Mouse (Mus musculus): ENCODE results near the gene Nek10. TPM values are rescaled to one million over a fixed set of nuclear protein-coding genes. Genes with fewer than 3 reads are reported as not detected.
"Not testable (repeated sequence)": the region's sequence is repeated elsewhere in the genome, so short reads cannot be mapped to it uniquely, and the experiment has no call there.

Gene Nek10
- total and polyA plus RNA-seq, 3 experiments, result 0.05 TPM; not detected in 2

DNA sequence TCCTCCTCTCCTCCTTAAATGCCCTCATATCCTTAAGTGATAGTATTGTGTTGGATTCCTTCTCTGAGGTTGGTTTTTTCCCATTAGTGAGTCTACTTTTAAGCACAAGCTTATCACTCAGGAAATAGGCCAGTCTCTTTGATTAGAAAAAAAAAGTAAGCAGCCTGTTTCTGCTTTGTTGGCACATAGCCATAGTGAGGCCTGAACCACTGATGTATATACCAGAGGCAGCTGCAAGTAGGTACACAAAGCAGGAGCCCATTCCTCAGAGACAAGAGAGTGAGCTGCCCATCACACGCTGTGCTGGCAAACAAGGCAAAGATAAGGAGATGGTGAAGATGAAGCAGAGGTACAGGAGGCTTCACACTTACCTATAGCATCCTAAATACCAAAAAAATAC is 184.2 kb downstream of the Nek10 start:
- H3K4me1 ChIP-seq (ENCODE audit: insufficient read depth, low read depth, low read length), result no peaks in the 10 kb centered on the region
- ATAC-seq (ENCODE audit: extremely low read depth, insufficient number of reproducible peaks, low FRiP score, poor library complexity, severe bottlenecking) (no peak), DNase-seq (ENCODE audit: low spot score) (no peak)
- TF ChIP-seq GATA2 (IDR thresholded peaks at IDR 0.05; ENCODE audit: borderline replicate concordance, low read depth, low read length) (no peak), POLR2AphosphoS5 (IDR thresholded peaks at IDR 0.05; ENCODE audit: insufficient replicate concordance, low read depth, low read length) (no peak), GATA1 (IDR thresholded peaks at IDR 0.05; ENCODE audit: borderline replicate concordance, low read length) (no peak)
- H3K27me3 ChIP-seq (ENCODE audit: insufficient read depth, low read length), result no peaks in the 10 kb centered on the region
- H3K4me3 ChIP-seq (ENCODE audit: low read depth, low read length), result no peak overlapping the region
- H3K36me3 ChIP-seq (replicated peaks), result no peaks in the 10 kb centered on the region
- H3K9me3 ChIP-seq (replicated peaks), result no peaks in the 10 kb centered on the region

DNA sequence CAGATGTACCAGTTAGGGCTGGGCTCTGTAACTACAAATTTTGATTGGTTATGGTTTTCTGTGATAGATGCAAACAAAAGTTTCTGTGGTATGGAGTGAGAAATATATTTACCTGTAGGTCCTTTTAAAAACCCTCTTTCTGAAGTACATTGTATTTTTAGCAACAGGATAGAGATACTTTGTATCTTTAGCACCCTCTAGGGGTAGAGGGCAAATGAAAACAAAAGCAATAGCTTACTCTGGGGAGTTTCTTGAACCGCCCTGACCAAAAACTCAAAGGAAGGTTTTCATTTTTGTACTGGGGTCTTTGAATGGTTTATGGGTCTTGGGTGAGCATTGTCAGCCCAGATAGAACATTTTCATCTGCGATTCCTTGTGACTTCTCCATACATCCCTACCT is 188.4 kb downstream of the Nek10 start:
- Histone ChIP-seq H3K4me1 (ENCODE audit: insufficient read depth, low read depth, low read length) (no peaks in the 10 kb centered on the region), H3K36me3 (replicated peaks) (no peaks in the 10 kb centered on the region), H3K9me3 (replicated peaks) (no peaks in the 10 kb centered on the region), H3K27me3 (ENCODE audit: insufficient read depth, low read length) (no peaks in the 10 kb centered on the region), H3K4me3 (ENCODE audit: low read depth, low read length) (no peak overlapping the region)
- DNase-seq (ENCODE audit: low spot score) (no peak), ATAC-seq (ENCODE audit: extremely low read depth, insufficient number of reproducible peaks, low FRiP score, poor library complexity, severe bottlenecking) (no peak)
- TF ChIP-seq POLR2AphosphoS5 (IDR thresholded peaks at IDR 0.05; ENCODE audit: insufficient replicate concordance, low read depth, low read length), result no peak
- no peak for TF ChIP-seq GATA2 (IDR thresholded peaks at IDR 0.05; ENCODE audit: borderline replicate concordance, low read depth, low read length)
- no peak for TF ChIP-seq CTCF (IDR thresholded peaks at IDR 0.05; ENCODE audit: low read depth, low read length)
- no peak for TF ChIP-seq TAL1 (conservative IDR thresholded peaks at IDR 0.05; ENCODE audit: low read depth, low read length)
- no peak for TF ChIP-seq GATA1 (IDR thresholded peaks at IDR 0.05; ENCODE audit: borderline replicate concordance, low read length)

DNA sequence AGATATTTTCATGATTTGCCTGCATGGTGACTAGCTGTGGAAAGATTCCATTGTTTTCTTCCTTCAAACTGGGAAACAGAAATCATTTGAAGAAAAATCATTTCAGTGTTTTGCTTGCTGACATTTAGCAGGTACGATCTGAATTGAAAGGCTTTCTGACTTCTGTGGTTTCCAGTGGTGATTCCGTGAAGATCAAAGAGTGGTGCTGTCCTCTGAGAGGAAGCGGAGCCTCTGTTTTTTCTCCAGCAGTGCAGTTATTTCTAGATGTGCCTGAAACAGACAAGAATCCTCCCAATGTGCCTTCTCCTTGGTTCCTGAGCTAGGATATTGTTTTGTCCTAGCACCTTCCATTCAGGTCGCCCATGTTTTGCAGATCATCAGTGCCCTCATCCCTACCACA is 208.2 kb downstream of the Nek10 start:
- no peak overlapping the region for H3K4me3 ChIP-seq (ENCODE audit: low read depth, low read length)
- H3K27me3 ChIP-seq (ENCODE audit: insufficient read depth, low read length), result no peaks in the 10 kb centered on the region
- H3K36me3 ChIP-seq (replicated peaks), result no peaks in the 10 kb centered on the region
- H3K9me3 ChIP-seq (replicated peaks), result no peaks in the 10 kb centered on the region
- DNase-seq (ENCODE audit: low spot score) (no peak), ATAC-seq (ENCODE audit: extremely low read depth, insufficient number of reproducible peaks, low FRiP score, poor library complexity, severe bottlenecking) (no peak)
- TF ChIP-seq CTCF (IDR thresholded peaks at IDR 0.05; ENCODE audit: low read depth, low read length), result no peak
- no peak for TF ChIP-seq GATA2 (IDR thresholded peaks at IDR 0.05; ENCODE audit: borderline replicate concordance, low read depth, low read length)
- TF ChIP-seq POLR2AphosphoS5 (IDR thresholded peaks at IDR 0.05; ENCODE audit: insufficient replicate concordance, low read depth, low read length), result no peak
- TF ChIP-seq TAL1 (conservative IDR thresholded peaks at IDR 0.05; ENCODE audit: low read depth, low read length), result no peak
- no peak for TF ChIP-seq GATA1 (IDR thresholded peaks at IDR 0.05; ENCODE audit: borderline replicate concordance, low read length)
- H3K4me1 ChIP-seq (ENCODE audit: insufficient read depth, low read depth, low read length), result no peaks in the 10 kb centered on the region

DNA sequence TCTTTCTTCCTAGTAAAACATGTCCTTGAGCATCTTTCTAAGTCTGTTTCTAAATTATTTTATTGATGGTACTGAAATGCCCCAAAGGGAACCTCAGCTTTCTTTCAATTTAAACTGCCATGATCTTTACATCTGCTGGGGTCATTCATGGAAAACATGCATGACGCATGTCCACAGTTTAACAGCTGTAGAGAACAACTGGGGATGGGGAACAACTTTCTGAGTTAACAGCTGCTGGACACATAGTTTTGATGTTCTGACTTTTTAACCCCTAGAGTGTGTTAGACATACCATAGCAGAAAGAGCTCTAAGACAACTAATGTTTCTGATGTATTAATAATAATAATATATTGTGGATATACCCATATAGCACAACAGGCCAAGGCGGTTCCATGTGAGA is 211.6 kb downstream of the Nek10 start:
- ATAC-seq (ENCODE audit: extremely low read depth, insufficient number of reproducible peaks, low FRiP score, poor library complexity, severe bottlenecking) (no peak), DNase-seq (ENCODE audit: low spot score) (no peak)
- H3K4me1 ChIP-seq (ENCODE audit: insufficient read depth, low read depth, low read length), result no peaks in the 10 kb centered on the region
- no peak for TF ChIP-seq CTCF (IDR thresholded peaks at IDR 0.05; ENCODE audit: low read depth, low read length)
- no peak for TF ChIP-seq POLR2AphosphoS5 (IDR thresholded peaks at IDR 0.05; ENCODE audit: insufficient replicate concordance, low read depth, low read length)
- TF ChIP-seq TAL1 (conservative IDR thresholded peaks at IDR 0.05; ENCODE audit: low read depth, low read length), result no peak
- no peak for TF ChIP-seq GATA2 (IDR thresholded peaks at IDR 0.05; ENCODE audit: borderline replicate concordance, low read depth, low read length)
- TF ChIP-seq GATA1 (IDR thresholded peaks at IDR 0.05; ENCODE audit: borderline replicate concordance, low read length), result no peak
- H3K27me3 ChIP-seq (ENCODE audit: insufficient read depth, low read length), result no peaks in the 10 kb centered on the region
- no peaks in the 10 kb centered on the region for H3K9me3 ChIP-seq (replicated peaks)
- H3K4me3 ChIP-seq (ENCODE audit: low read depth, low read length), result no peak overlapping the region
- no peaks in the 10 kb centered on the region for H3K36me3 ChIP-seq (replicated peaks)

DNA sequence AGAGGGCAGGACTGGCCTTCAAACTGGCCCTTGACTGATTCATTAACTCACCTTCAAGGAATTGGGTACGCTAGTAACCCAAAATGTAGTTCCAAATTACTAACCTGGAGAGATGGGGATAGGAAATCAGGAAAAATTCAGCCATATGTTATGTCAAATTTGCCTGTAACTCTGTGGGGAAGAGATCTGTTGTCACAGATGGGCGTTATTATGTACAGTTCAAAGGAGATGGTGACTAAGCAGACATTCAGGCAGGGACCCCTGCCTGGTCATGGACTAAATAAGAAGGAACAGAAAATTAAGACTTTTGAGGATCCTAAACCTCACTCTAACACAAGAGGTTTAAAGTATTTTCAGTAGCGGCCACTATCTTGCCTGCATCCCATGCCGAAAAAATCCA is 227.4 kb downstream of the Nek10 start:
- not testable (repeated sequence) for H3K4me3 ChIP-seq (ENCODE audit: low read depth, low read length); H3K9me3 ChIP-seq (replicated peaks); H3K36me3 ChIP-seq (replicated peaks); DNase-seq (ENCODE audit: low spot score); H3K27me3 ChIP-seq (ENCODE audit: insufficient read depth, low read length); H3K4me1 ChIP-seq (ENCODE audit: insufficient read depth, low read depth, low read length); ATAC-seq (ENCODE audit: extremely low read depth, insufficient number of reproducible peaks, low FRiP score, poor library complexity, severe bottlenecking)

DNA sequence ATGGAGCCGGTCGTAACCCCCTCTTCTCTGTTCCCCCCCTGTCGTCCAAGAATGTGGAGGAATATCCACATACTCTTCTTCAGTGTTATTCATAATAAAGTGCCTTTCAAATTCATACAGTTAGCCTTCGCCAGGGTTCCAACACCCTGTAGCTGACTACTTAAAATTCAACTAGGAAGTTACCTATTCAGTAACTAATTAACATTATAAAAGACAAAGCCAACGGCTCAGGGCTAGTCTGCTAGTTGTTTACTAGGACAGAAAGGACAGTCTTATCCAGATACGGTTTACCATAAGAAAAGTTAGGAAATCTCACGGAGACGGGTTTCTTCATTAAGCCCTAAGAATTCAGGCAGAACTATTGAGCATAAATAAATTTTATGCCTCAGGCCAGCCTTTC is 231.4 kb downstream of the Nek10 start:
- not testable (repeated sequence) for H3K4me3 ChIP-seq (ENCODE audit: low read depth, low read length); H3K4me1 ChIP-seq (ENCODE audit: insufficient read depth, low read depth, low read length); ATAC-seq (ENCODE audit: extremely low read depth, insufficient number of reproducible peaks, low FRiP score, poor library complexity, severe bottlenecking); H3K9me3 ChIP-seq (replicated peaks); DNase-seq (ENCODE audit: low spot score); H3K27me3 ChIP-seq (ENCODE audit: insufficient read depth, low read length); H3K36me3 ChIP-seq (replicated peaks)

DNA sequence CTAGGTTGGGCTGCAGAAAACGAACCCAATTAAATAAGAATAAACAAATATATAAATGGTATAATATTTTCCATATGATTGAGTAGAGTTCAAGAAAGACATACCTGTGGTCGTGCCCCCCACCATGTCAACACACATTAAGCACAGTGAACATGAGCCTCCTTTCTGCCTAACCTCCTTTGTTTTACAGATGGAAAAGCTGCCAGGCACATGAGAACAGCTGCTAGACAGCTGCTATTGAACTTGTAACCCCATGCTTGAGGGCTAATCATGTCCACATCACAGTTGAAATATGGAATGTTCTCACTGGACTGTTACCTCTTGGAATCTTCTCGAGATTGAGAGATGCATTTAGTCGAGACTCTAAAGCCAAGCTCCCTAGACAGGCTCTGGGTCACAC is 245.0 kb downstream of the Nek10 start:
- no peak overlapping the region for H3K4me3 ChIP-seq (ENCODE audit: low read depth, low read length)
- no peaks in the 10 kb centered on the region for H3K4me1 ChIP-seq (ENCODE audit: insufficient read depth, low read depth, low read length)
- H3K27me3 ChIP-seq (ENCODE audit: insufficient read depth, low read length), result no peaks in the 10 kb centered on the region
- ATAC-seq (ENCODE audit: extremely low read depth, insufficient number of reproducible peaks, low FRiP score, poor library complexity, severe bottlenecking) (no peak), DNase-seq (ENCODE audit: low spot score) (no peak)
- TF ChIP-seq CTCF (IDR thresholded peaks at IDR 0.05; ENCODE audit: low read depth, low read length) (no peak), GATA1 (IDR thresholded peaks at IDR 0.05; ENCODE audit: borderline replicate concordance, low read length) (no peak), TAL1 (conservative IDR thresholded peaks at IDR 0.05; ENCODE audit: low read depth, low read length) (no peak), POLR2AphosphoS5 (IDR thresholded peaks at IDR 0.05; ENCODE audit: insufficient replicate concordance, low read depth, low read length) (no peak), GATA2 (IDR thresholded peaks at IDR 0.05; ENCODE audit: borderline replicate concordance, low read depth, low read length) (no peak)
- H3K36me3 ChIP-seq (replicated peaks), result no peaks in the 10 kb centered on the region
- H3K9me3 ChIP-seq (replicated peaks), result no peaks in the 10 kb centered on the region
